Mouse (Mus musculus): Measurements from ENCODE around the gene Pcbp1. TPM values are rescaled to one million over a fixed set of nuclear protein-coding genes. Genes with fewer than 3 reads are reported as not detected.

Gene Pcbp1
- total and polyA plus RNA-seq, 3 experiments, result 74.2 to 385 TPM; not detected in 1

DNA sequence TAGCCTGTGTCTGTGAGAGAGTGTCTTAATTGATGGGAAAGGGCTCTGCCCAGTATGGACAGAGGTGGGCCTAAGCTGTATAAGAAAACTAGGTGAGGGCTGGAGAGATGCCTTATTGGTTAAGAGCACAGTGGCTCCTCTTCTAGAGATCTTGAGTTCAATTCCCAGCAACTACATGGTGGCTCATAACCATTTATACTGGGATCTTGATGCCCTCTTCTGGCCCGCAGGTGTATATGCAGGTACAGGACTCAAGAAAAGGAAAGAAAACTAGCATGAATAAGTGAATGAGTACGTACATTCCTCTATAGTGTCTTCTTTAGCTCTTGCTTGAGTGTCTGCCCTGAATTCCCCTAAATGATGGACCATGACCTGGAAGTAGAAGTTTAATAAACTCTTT is 15.5 kb upstream of the Pcbp1 start (continued):
- no peak for TF ChIP-seq ZMIZ1 (IDR thresholded peaks at IDR 0.05; ENCODE audit: low read depth, low read length)

DNA sequence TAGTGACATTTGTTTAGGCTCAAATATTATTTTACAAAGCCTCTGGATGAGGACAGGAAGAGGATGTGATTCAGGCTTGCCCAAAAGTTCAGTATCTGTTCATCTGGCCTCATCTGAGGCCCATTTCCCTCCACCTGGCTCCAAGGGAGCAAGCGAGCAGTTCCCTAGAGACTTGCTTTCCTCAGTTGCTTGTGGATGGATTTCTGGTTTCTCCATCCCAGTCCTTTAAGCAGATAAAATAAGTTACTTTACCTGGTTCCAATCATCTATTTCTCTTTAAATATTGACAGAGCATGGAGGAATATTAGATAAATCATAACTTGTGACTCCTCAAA is 2.3 kb upstream of the Pcbp1 start:
- TF ChIP-seq E2F4 (IDR thresholded peaks at IDR 0.05; ENCODE audit: borderline replicate concordance, low read depth, low read length), result no peak
- no peak for TF ChIP-seq MAZ (IDR thresholded peaks at IDR 0.05; ENCODE audit: low read depth, low read length)
- TF ChIP-seq JUND (IDR thresholded peaks at IDR 0.05; ENCODE audit: low read depth, low read length), result no peak
- TF ChIP-seq NRF1 (IDR thresholded peaks at IDR 0.05; ENCODE audit: insufficient read depth, low read depth, low read length, poor library complexity, severe bottlenecking), result no peak
- no peak for TF ChIP-seq CTCF (IDR thresholded peaks at IDR 0.05 in 2 of 3, conservative IDR thresholded peaks at IDR 0.05 in 1 of 3; ENCODE audit: control insufficient read depth in 1 of 3, insufficient read depth in 1 of 3, low read depth in 2 of 3, low read length in 3 of 3, poor library complexity in 1 of 3, severe bottlenecking in 1 of 3)
- TF ChIP-seq MEF2A (IDR thresholded peaks at IDR 0.05; ENCODE audit: extremely low read depth, insufficient replicate concordance, low read depth, low read length, poor library complexity, severe bottlenecking), result no peak
- TF ChIP-seq BHLHE40 (IDR thresholded peaks at IDR 0.05; ENCODE audit: borderline replicate concordance, low read depth, low read length), result no peak
- no peak for TF ChIP-seq RCOR1 (IDR thresholded peaks at IDR 0.05; ENCODE audit: low read depth, low read length)
- no peak for TF ChIP-seq EP300 (IDR thresholded peaks at IDR 0.05; ENCODE audit: low read depth in 1 of 2, low read length in 2 of 2)
- no peak for TF ChIP-seq SIN3A (IDR thresholded peaks at IDR 0.05; ENCODE audit: low read length)
- no peak for TF ChIP-seq USF1 (IDR thresholded peaks at IDR 0.05; ENCODE audit: low read depth, low read length)
- TF ChIP-seq ZC3H11A (IDR thresholded peaks at IDR 0.05; ENCODE audit: low read depth, low read length), result no peak
- TF ChIP-seq ETS1 (IDR thresholded peaks at IDR 0.05; ENCODE audit: low read depth, low read length), result no peak
- no peak for TF ChIP-seq HCFC1 (IDR thresholded peaks at IDR 0.05; ENCODE audit: low read depth, low read length)
- no peak for TF ChIP-seq MYC (IDR thresholded peaks at IDR 0.05; ENCODE audit: low read depth, low read length)
- no peak for TF ChIP-seq CHD2 (IDR thresholded peaks at IDR 0.05; ENCODE audit: low read length)
- no peak for TF ChIP-seq TAL1 (IDR thresholded peaks at IDR 0.05; ENCODE audit: low read length)
- Histone ChIP-seq H3K36me3 (ENCODE audit: control insufficient read depth in 1 of 2, insufficient read depth in 2 of 2, low read length in 2 of 2) (peaks cover 10 to 22% of the 10 kb centered on the region in 2 experiments), H3K4me3 (ENCODE audit: control insufficient read depth in 1 of 2, insufficient read depth in 1 of 2, low read depth in 2 of 2, low read length in 2 of 2) (no peak overlapping the region), H3K4me1 (ENCODE audit: control insufficient read depth in 1 of 2, insufficient read depth in 2 of 2, low read length in 2 of 2) (peaks cover 8 to 10% of the 10 kb centered on the region in 2 experiments; a peak in 3 of 4 replicates), H3K9me3 (replicated peaks; ENCODE audit: insufficient read depth, low read length) (no peaks in the 10 kb centered on the region), H3K27me3 (ENCODE audit: control insufficient read depth in 1 of 2, insufficient read depth in 2 of 2, low read length in 2 of 2) (no peaks in the 10 kb centered on the region), H3K79me2 (ENCODE audit: control insufficient read depth, insufficient read depth, low read length, poor library complexity) (peaks cover 35% of the 10 kb centered on the region), H3K9ac (ENCODE audit: control insufficient read depth, low read depth, low read length, poor library complexity, severe bottlenecking) (peak overlapping the region; percentile 45), H3K27ac (ENCODE audit: control insufficient read depth, low read depth, low read length) (peak overlapping the region; percentile 45)
- no peak for DNase-seq (ENCODE audit: low read depth, low spot score)
